In the genomic region with DNA sequence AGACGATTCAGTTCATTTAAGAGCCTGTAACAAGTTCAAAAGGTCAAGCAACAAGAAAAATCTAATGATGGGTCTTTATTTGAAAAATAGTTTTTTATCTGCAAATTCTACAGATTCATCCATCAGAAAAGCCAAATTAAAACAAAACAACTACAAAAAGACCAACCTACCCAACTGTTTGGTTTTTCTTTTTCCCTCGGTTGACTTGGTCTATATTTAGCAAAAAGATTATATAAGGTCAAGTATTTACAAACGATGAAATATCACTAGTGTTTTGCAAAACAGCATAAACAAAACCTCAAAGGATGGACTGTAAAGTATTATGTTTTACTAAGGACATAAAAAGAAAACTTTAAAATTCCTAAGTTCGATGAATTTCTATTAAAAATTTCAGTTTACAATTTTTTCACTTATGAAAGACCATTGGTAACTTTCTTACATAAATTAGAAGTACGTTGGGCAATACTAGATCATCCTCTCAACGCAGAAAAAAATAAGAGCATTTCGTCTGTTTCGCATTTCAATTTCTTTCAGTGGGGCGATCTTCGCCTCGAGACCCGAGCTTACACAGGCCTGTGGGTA, we compare ENCODE assay signal across 8 mouse cellular contexts. TPM values are rescaled to one million over a fixed set of nuclear protein-coding genes. Genes with fewer than 3 reads are reported as not detected.
DNase-seq lines count a peak whose midpoint lies in the region; ATAC-seq lines count a peak whose summit lies in the region.

No protein-coding gene starts in this region.

- no peaks in the 10 kb centered on the region for H3K27me3 ChIP-seq in kidney, embryonic 15.5 days
- no peaks in the 10 kb centered on the region for H3K27me3 ChIP-seq in hindbrain, embryonic 14.5 days (ENCODE audit: control insufficient read depth, insufficient read depth, low read length)
- H3K27me3 ChIP-seq in midbrain, embryonic 15.5 days (replicated peaks): no peaks in the 10 kb centered on the region

- no peaks in the 10 kb centered on the region for H3K36me3 ChIP-seq in kidney, embryonic 15.5 days
- H3K36me3 ChIP-seq in hindbrain, embryonic 14.5 days (replicated peaks; ENCODE audit: control insufficient read depth, insufficient read depth): no peaks in the 10 kb centered on the region
- H3K36me3 ChIP-seq in midbrain, embryonic 15.5 days (replicated peaks): no peaks in the 10 kb centered on the region

- peak overlapping the region; percentile 73 for H3K9ac ChIP-seq in kidney, embryonic 15.5 days
- peak overlapping the region; percentile 54 for H3K9ac ChIP-seq in hindbrain, embryonic 14.5 days
- peak overlapping the region; percentile 55 for H3K9ac ChIP-seq in midbrain, embryonic 15.5 days

- 4% methylated on average over 12 of the region's 12 CpGs for WGBS in kidney, embryonic 15.5 days
- 10% methylated on average over 12 of the region's 12 CpGs for WGBS in hindbrain, embryonic 14.5 days
- 9% methylated on average over 12 of the region's 12 CpGs for WGBS in midbrain, embryonic 15.5 days

- no peaks in the 10 kb centered on the region for H3K4me1 ChIP-seq in kidney, embryonic 15.5 days
- H3K4me1 ChIP-seq in brown adipose tissue, adult 24 weeks (ENCODE audit: control insufficient read depth, insufficient read depth, insufficient read length, low read length): no peaks in the 10 kb centered on the region
- H3K4me1 ChIP-seq in hindbrain, embryonic 14.5 days (replicated peaks; ENCODE audit: control insufficient read depth, insufficient read depth, low read length): peaks cover 6% of the 10 kb centered on the region; the same call in 1 of the 2 replicates
- H3K4me1 ChIP-seq in midbrain, embryonic 15.5 days: peaks cover 5% of the 10 kb centered on the region

- H3K9me3 ChIP-seq in kidney, embryonic 15.5 days (replicated peaks): no peaks in the 10 kb centered on the region
- H3K9me3 ChIP-seq in hindbrain, embryonic 14.5 days (ENCODE audit: control insufficient read depth, low read length): no peaks in the 10 kb centered on the region
- no peaks in the 10 kb centered on the region for H3K9me3 ChIP-seq in midbrain, embryonic 15.5 days

- peak overlapping the region; percentile 78 for H3K4me3 ChIP-seq in kidney, embryonic 15.5 days (replicated peaks)
- peak overlapping the region; percentile 69 for H3K4me3 ChIP-seq in brown adipose tissue, adult 24 weeks (ENCODE audit: insufficient read depth, low read depth, low read length)
- peak overlapping the region; percentile 41 for H3K4me3 ChIP-seq in hindbrain, embryonic 14.5 days (replicated peaks; ENCODE audit: low read length)
- H3K4me3 ChIP-seq in midbrain, embryonic 15.5 days: peak overlapping the region; percentile 72

- DNase-seq in kidney, postnatal 4 days: no peak
- no peak for DNase-seq in hindbrain, embryonic 14.5 days (ENCODE audit: low spot score)
- DNase-seq in thymus, postnatal 0 days (ENCODE audit: low spot score): no peak
- no peak for DNase-seq in adrenal gland, postnatal 4 days (ENCODE audit: low spot score in 2 of 2)

- peak overlapping the region; percentile 74 for H3K4me2 ChIP-seq in kidney, embryonic 15.5 days
- H3K4me2 ChIP-seq in hindbrain, embryonic 14.5 days (replicated peaks): peak overlapping the region; percentile 55
- peak overlapping the region; percentile 43 for H3K4me2 ChIP-seq in midbrain, embryonic 15.5 days

- peak overlapping the region; percentile 100 for H3K27ac ChIP-seq in kidney, embryonic 15.5 days
- peak overlapping the region; percentile 89 for H3K27ac ChIP-seq in brown adipose tissue, adult 24 weeks (replicated peaks; ENCODE audit: low read depth, low read length)
- peak overlapping the region; percentile 92 for H3K27ac ChIP-seq in hindbrain, embryonic 14.5 days
- peak overlapping the region; percentile 98 for H3K27ac ChIP-seq in midbrain, embryonic 15.5 days

- ATAC-seq in kidney, embryonic 15.5 days (replicated peaks; ENCODE audit: low FRiP score): no peak
- no peak for ATAC-seq in hindbrain, embryonic 14.5 days (ENCODE audit: low FRiP score)
- ATAC-seq in midbrain, embryonic 15.5 days (replicated peaks): no peak
- ATAC-seq in activated CD4-positive, CD25-positive, alpha-beta regulatory T cell, adult 4 months: no peak

RNA-seq across cellular contexts. Expression of a gene that starts 0.4 kb away (rescaled TPM):
- 14.0 and 14.2 TPM in 2 replicates for polyA plus RNA-seq in kidney, embryonic 15.5 days (2015; fragmentation: Nextera tagmentation; extraction: Ambion mirVana)
- polyA plus RNA-seq in brown adipose tissue, adult 24 weeks (2012; ENCODE audit: insufficient read depth, insufficient read length, missing spikeins): 3.3 and 5.9 TPM in 2 replicates
- polyA plus RNA-seq in hindbrain, embryonic 14.5 days (2014; fragmentation: Nextera tagmentation; extraction: Ambion mirVana): 7.7 and 9.5 TPM in 2 replicates
- polyA plus RNA-seq in midbrain, embryonic 15.5 days (2015; fragmentation: Nextera tagmentation; extraction: Ambion mirVana): 6.5 and 7.3 TPM in 2 replicates
- polyA plus RNA-seq in thymus, postnatal 0 days (2015; fragmentation: Nextera tagmentation; extraction: Ambion mirVana): 9.5 and 10.4 TPM in 2 replicates
- 10 to 100 TPM in 1 of 2 experiments, 1 to 10 TPM in 1; 8.7 to 10.0 TPM for polyA plus RNA-seq in activated CD4-positive, CD25-positive, alpha-beta regulatory T cell, adult 4 months (2017; shearing (Covaris generic))
- 10 to 100 TPM in 1 of 2 experiments, 1 to 10 TPM in 1; 6.6 to 12.5 TPM for total RNA-seq in adrenal gland, postnatal 4 days (2021)

RNA-seq across cellular contexts. Expression of a gene that starts 1.9 kb away (rescaled TPM):
- 8.4 and 9.6 TPM in 2 replicates for polyA plus RNA-seq in kidney, embryonic 15.5 days (2015; fragmentation: Nextera tagmentation; extraction: Ambion mirVana)
- polyA plus RNA-seq in brown adipose tissue, adult 24 weeks (2012; ENCODE audit: insufficient read depth, insufficient read length, missing spikeins): 1.6 and 3.2 TPM in 2 replicates
- 7.6 and 8.4 TPM in 2 replicates for polyA plus RNA-seq in hindbrain, embryonic 14.5 days (2014; fragmentation: Nextera tagmentation; extraction: Ambion mirVana)
- 8.3 and 10.9 TPM in 2 replicates for polyA plus RNA-seq in midbrain, embryonic 15.5 days (2015; fragmentation: Nextera tagmentation; extraction: Ambion mirVana)
- 8.6 and 9.9 TPM in 2 replicates for polyA plus RNA-seq in thymus, postnatal 0 days (2015; fragmentation: Nextera tagmentation; extraction: Ambion mirVana)
- 1 to 10 TPM; 2.9 to 3.6 TPM for polyA plus RNA-seq in activated CD4-positive, CD25-positive, alpha-beta regulatory T cell, adult 4 months (2017; shearing (Covaris generic))
- 10 to 100 TPM; 11.7 to 21.3 TPM for total RNA-seq in adrenal gland, postnatal 4 days (2021)

RNA-seq across cellular contexts. Expression of a gene that starts 50.8 kb away (rescaled TPM):
- polyA plus RNA-seq in kidney, embryonic 15.5 days (2015; fragmentation: Nextera tagmentation; extraction: Ambion mirVana): 0.09 and 0.19 TPM in 2 replicates
- polyA plus RNA-seq in brown adipose tissue, adult 24 weeks (2012; ENCODE audit: insufficient read depth, insufficient read length, missing spikeins): not detected in 2 replicates
- not detected in 2 replicates for polyA plus RNA-seq in hindbrain, embryonic 14.5 days (2014; fragmentation: Nextera tagmentation; extraction: Ambion mirVana)
- polyA plus RNA-seq in midbrain, embryonic 15.5 days (2015; fragmentation: Nextera tagmentation; extraction: Ambion mirVana): not detected in 2 replicates
- polyA plus RNA-seq in thymus, postnatal 0 days (2015; fragmentation: Nextera tagmentation; extraction: Ambion mirVana): not detected in 2 replicates
- polyA plus RNA-seq in activated CD4-positive, CD25-positive, alpha-beta regulatory T cell, adult 4 months (2017; shearing (Covaris generic)): not detected
- not detected for total RNA-seq in adrenal gland, postnatal 4 days (2021)
